8 mouse cellular contexts compared by ENCODE assay signal in genomic region chr4:132398045-132398774, GRCm38 (mm10). TPM values are rescaled to one million over a fixed set of nuclear protein-coding genes. Genes with fewer than 3 reads are reported as not detected.
DNase-seq lines count a peak whose midpoint lies in the region; ATAC-seq and TF ChIP-seq lines count a peak whose summit lies in the region.

No protein-coding gene starts in this region.

- no peak for ATAC-seq in forebrain, embryonic 15.5 days (replicated peaks)
- ATAC-seq in limb, embryonic 11.5 days (ENCODE audit: insufficient number of reproducible peaks, low FRiP score, low TSS enrichment, low read depth), result no peak
- ATAC-seq in stomach, embryonic 14.5 days (ENCODE audit: insufficient number of reproducible peaks, insufficient read depth, low FRiP score, low read depth), result no peak; the same call in 1 of the 2 replicates

- no peak overlapping the region for H3K27ac ChIP-seq in bone marrow macrophage, adult 2 months (ENCODE audit: insufficient read depth, low read depth, low read length)
- no peak overlapping the region for H3K27ac ChIP-seq in forebrain, embryonic 15.5 days (replicated peaks)
- no peak overlapping the region for H3K27ac ChIP-seq in limb, embryonic 11.5 days (replicated peaks; ENCODE audit: low read depth, low read length)
- H3K27ac ChIP-seq in stomach, embryonic 14.5 days (ENCODE audit: low read length), result peak overlapping the region; percentile 55; the same call in 1 of the 2 replicates

- 46% methylated on average over 11 of the region's 11 CpGs for WGBS in forebrain, embryonic 15.5 days
- WGBS in limb, embryonic 11.5 days, result 54% methylated on average over 11 of the region's 11 CpGs
- WGBS in stomach, embryonic 14.5 days, result 24% methylated on average over 11 of the region's 11 CpGs

- H3K4me3 ChIP-seq in bone marrow macrophage, adult 2 months (ENCODE audit: insufficient read depth, low read length), result peak overlapping the region; percentile 50
- no peak overlapping the region; the same call in 1 of the 2 replicates for H3K4me3 ChIP-seq in forebrain, embryonic 15.5 days
- H3K4me3 ChIP-seq in limb, embryonic 11.5 days (ENCODE audit: low read depth, low read length), result no peak overlapping the region
- peak overlapping the region; percentile 15 for H3K4me3 ChIP-seq in stomach, embryonic 14.5 days (ENCODE audit: low read depth, low read length)

- H3K9ac ChIP-seq in forebrain, embryonic 15.5 days (replicated peaks), result no peak overlapping the region
- no peak overlapping the region for H3K9ac ChIP-seq in limb, embryonic 11.5 days (ENCODE audit: low read length)
- H3K9ac ChIP-seq in stomach, embryonic 14.5 days (replicated peaks; ENCODE audit: low read depth, low read length), result no peak overlapping the region

- DNase-seq in MEL-GATA-1-ER (ENCODE audit: extremely low read depth, low read depth), result peak; percentile 72
- peak; percentile 85 for DNase-seq in heart, postnatal 4 days
- DNase-seq in limb, embryonic 11.5 days (ENCODE audit: low spot score), result peak; percentile 48
- DNase-seq in mesoderm, embryonic 11.5 days (ENCODE audit: low read depth, low spot score), result peak; percentile 67
- no peak for DNase-seq in cerebellum, adult 11 months

- no peak for TF ChIP-seq POLR2A in bone marrow macrophage, adult 2 months (IDR thresholded peaks at IDR 0.05; ENCODE audit: borderline replicate concordance, low read depth, low read length)

- peak overlapping the region; percentile 19; the same call in 1 of the 2 replicates for H3K4me2 ChIP-seq in forebrain, embryonic 15.5 days (replicated peaks)
- no peak overlapping the region for H3K4me2 ChIP-seq in limb, embryonic 11.5 days (ENCODE audit: low read depth, severe bottlenecking)
- H3K4me2 ChIP-seq in stomach, embryonic 14.5 days (replicated peaks; ENCODE audit: low read depth, low read length), result peak overlapping the region; percentile 40

- no peaks in the 10 kb centered on the region for H3K36me3 ChIP-seq in forebrain, embryonic 15.5 days
- no peaks in the 10 kb centered on the region for H3K36me3 ChIP-seq in limb, embryonic 11.5 days (ENCODE audit: control insufficient read depth, insufficient read depth, low read length)
- no peaks in the 10 kb centered on the region; the same call in 1 of the 2 replicates for H3K36me3 ChIP-seq in stomach, embryonic 14.5 days (ENCODE audit: control insufficient read depth, insufficient read depth, low read length)

- no peak for TF ChIP-seq CTCF in bone marrow macrophage, adult 2 months (IDR thresholded peaks at IDR 0.05; ENCODE audit: low read depth, low read length)

- H3K4me1 ChIP-seq in bone marrow macrophage, adult 2 months (ENCODE audit: control insufficient read depth, insufficient read depth, low read length), result peaks cover 18% of the 10 kb centered on the region
- H3K4me1 ChIP-seq in forebrain, embryonic 15.5 days, result peaks cover 14% of the 10 kb centered on the region
- H3K4me1 ChIP-seq in limb, embryonic 11.5 days (ENCODE audit: control insufficient read depth, insufficient read depth, low read length), result peaks cover 5% of the 10 kb centered on the region; the same call in 1 of the 2 replicates
- H3K4me1 ChIP-seq in stomach, embryonic 14.5 days (ENCODE audit: control insufficient read depth, insufficient read depth, low read length), result peaks cover 13% of the 10 kb centered on the region

- H3K9me3 ChIP-seq in forebrain, embryonic 15.5 days, result no peaks in the 10 kb centered on the region
- H3K9me3 ChIP-seq in limb, embryonic 11.5 days (ENCODE audit: control insufficient read depth, low read length), result no peaks in the 10 kb centered on the region
- H3K9me3 ChIP-seq in stomach, embryonic 14.5 days (ENCODE audit: control insufficient read depth, low read depth, low read length), result no peaks in the 10 kb centered on the region

- H3K27me3 ChIP-seq in forebrain, embryonic 15.5 days, result no peaks in the 10 kb centered on the region
- H3K27me3 ChIP-seq in limb, embryonic 11.5 days (ENCODE audit: control insufficient read depth, insufficient read depth, low read length), result no peaks in the 10 kb centered on the region
- no peaks in the 10 kb centered on the region for H3K27me3 ChIP-seq in stomach, embryonic 14.5 days (ENCODE audit: control insufficient read depth, insufficient read depth, low read length)

RNA-seq across cellular contexts. Expression of gene Phactr4, which starts 24.1 kb away (rescaled TPM):
- polyA plus RNA-seq in bone marrow macrophage, adult 2 months (2012; ENCODE audit: insufficient read depth, insufficient read length, missing spikeins), result 18.9 and 21.2 TPM in 2 replicates
- 11.5 and 12.6 TPM in 2 replicates for polyA plus RNA-seq in forebrain, embryonic 15.5 days (2015; fragmentation: Nextera tagmentation; extraction: Ambion mirVana)
- total RNA-seq in heart, postnatal 4 days (2021), result 10 to 100 TPM; 30.2 to 37.6 TPM
- 32.9 and 36.3 TPM in 2 replicates for polyA plus RNA-seq in limb, embryonic 11.5 days (2014; fragmentation: Nextera tagmentation; extraction: Ambion mirVana)
- 26.3 and 27.5 TPM in 2 replicates for polyA plus RNA-seq in stomach, embryonic 14.5 days (2014; fragmentation: Nextera tagmentation; extraction: Ambion mirVana)

RNA-seq across cellular contexts. Expression of gene Rcc1, which starts 44.8 kb away (rescaled TPM):
- polyA plus RNA-seq in bone marrow macrophage, adult 2 months (2012; ENCODE audit: insufficient read depth, insufficient read length, missing spikeins), result 19.5 and 19.8 TPM in 2 replicates
- 53.3 and 55.1 TPM in 2 replicates for polyA plus RNA-seq in forebrain, embryonic 15.5 days (2015; fragmentation: Nextera tagmentation; extraction: Ambion mirVana)
- 10 to 100 TPM; 25.1 to 25.3 TPM for total RNA-seq in heart, postnatal 4 days (2021)
- 81.0 and 82.2 TPM in 2 replicates for polyA plus RNA-seq in limb, embryonic 11.5 days (2014; fragmentation: Nextera tagmentation; extraction: Ambion mirVana)
- polyA plus RNA-seq in stomach, embryonic 14.5 days (2014; fragmentation: Nextera tagmentation; extraction: Ambion mirVana), result 45.3 and 45.5 TPM in 2 replicates

Comparison
In these comparisons a context has a peak if more than half of its experiments do, and no peak if none do; other contexts are left out.
1. H3K4me3 ChIP-seq: peak in bone marrow macrophage, adult 2 months (single experiment) and stomach, embryonic 14.5 days (single experiment); none in forebrain, embryonic 15.5 days (single experiment) and limb, embryonic 11.5 days (single experiment).